Mouse (Mus musculus): ENCODE measurements around the gene Zfp207. TPM values are rescaled to one million over a fixed set of nuclear protein-coding genes. Genes with fewer than 3 reads are reported as not detected.

Zfp207 gene
- 229 and 240 TPM in 2 replicates for polyA plus RNA-seq (2015; fragmentation: Nextera tagmentation; extraction: Ambion mirVana)

DNA sequence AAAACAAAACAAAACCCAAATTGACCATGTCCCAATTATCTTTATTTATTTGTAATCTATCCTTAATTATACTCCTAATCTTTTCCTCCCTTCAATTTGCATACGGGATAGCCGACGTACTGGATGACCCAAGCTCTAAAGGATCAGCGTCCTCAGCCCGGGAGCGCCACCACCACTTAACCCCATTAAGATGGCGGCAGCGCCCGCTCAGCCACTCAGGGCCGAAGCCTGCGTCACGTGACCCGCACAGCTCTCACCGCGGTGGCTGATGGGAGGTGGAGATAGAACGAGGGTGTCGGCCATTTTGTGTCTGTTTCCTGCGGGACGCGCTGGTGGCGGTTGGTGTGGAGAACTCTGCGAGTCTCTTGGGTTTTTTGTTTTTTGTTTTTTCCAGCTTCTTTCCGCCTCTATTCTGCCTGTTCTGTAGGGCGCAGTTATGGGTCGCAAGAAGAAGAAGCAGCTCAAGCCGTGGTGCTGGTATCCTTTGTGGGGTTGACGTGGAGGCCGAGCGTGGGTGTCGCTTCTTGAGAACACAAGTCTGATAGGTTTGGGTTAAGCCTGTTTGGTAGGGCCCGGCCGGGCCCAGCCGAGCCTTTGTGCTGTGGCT, at the start of gene Zfp207:
Gene Zfp207 (plus strand): TSS at position 261 of the 607 bp plus-strand sequence.
- Histone ChIP-seq H3K36me3 (ENCODE audit: control insufficient read depth, insufficient read depth, low read length) (peaks cover 11% of the 10 kb centered on the region), H3K9ac (ENCODE audit: low read length) (peak within 1 kb of the TSS; percentile 99), H3K4me3 (ENCODE audit: low read length) (peak within 1 kb of the TSS; percentile 97), H3K4me2 (ENCODE audit: low read depth, low read length) (peak within 1 kb of the TSS; percentile 80), H3K4me1 (replicated peaks; ENCODE audit: control insufficient read depth, insufficient read depth, low read length) (peaks cover 17% of the 10 kb centered on the region), H3K9me3 (ENCODE audit: control insufficient read depth, low read length) (no peaks in the 10 kb centered on the region), H3K27ac (ENCODE audit: low read length) (peak within 1 kb of the TSS; percentile 92), H3K27me3 (ENCODE audit: control insufficient read depth, insufficient read depth, low read depth, low read length) (no peaks in the 10 kb centered on the region)
- 0% methylated on average over 33 of the region's 33 CpGs for WGBS
- ATAC-seq (ENCODE audit: low read depth): peak; percentile 98

- ATAC-seq (ENCODE audit: low read depth): no peak
- no peaks in the 10 kb centered on the region for H3K4me1 ChIP-seq (replicated peaks; ENCODE audit: control insufficient read depth, insufficient read depth, low read length)
- no peak overlapping the region for H3K4me3 ChIP-seq (ENCODE audit: low read length)
- no peak overlapping the region for H3K4me2 ChIP-seq (ENCODE audit: low read depth, low read length)
- H3K9ac ChIP-seq (ENCODE audit: low read length): no peak overlapping the region
- no peak overlapping the region for H3K27ac ChIP-seq (ENCODE audit: low read length)
- H3K27me3 ChIP-seq (ENCODE audit: control insufficient read depth, insufficient read depth, low read depth, low read length): no peaks in the 10 kb centered on the region
- H3K9me3 ChIP-seq (ENCODE audit: control insufficient read depth, low read length): no peaks in the 10 kb centered on the region
- WGBS: 4% methylated on average over 7 of the region's 7 CpGs
- H3K36me3 ChIP-seq (ENCODE audit: control insufficient read depth, insufficient read depth, low read length): no peaks in the 10 kb centered on the region
Observed at GRCm38 (mm10) chr11:80335609-80336350, 47.3 kb upstream of the Zfp207 start.

DNA sequence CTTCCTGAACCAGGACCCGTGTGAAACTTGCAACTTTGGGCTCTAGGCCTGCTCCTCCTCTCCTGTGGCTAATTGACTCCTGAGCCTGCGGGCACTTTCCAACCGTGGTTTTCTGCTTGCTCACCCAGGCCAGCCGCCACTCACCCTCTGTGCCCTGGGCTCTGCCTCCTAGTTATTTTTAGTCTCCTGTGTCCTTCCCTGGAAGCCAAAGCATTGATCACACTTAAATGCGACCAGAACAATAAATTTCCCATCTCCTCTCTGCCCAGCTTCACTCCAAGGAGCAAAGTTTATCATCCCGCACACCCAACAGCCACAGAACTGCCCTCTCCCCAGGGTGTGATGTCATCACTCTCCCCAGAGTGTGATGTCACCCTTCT, 46.7 kb upstream of the Zfp207 start:
- Histone ChIP-seq H3K4me3 (ENCODE audit: low read length) (no peak overlapping the region), H3K9me3 (ENCODE audit: control insufficient read depth, low read length) (no peaks in the 10 kb centered on the region), H3K4me1 (replicated peaks; ENCODE audit: control insufficient read depth, insufficient read depth, low read length) (no peaks in the 10 kb centered on the region), H3K27ac (ENCODE audit: low read length) (no peak overlapping the region), H3K9ac (ENCODE audit: low read length) (no peak overlapping the region), H3K27me3 (ENCODE audit: control insufficient read depth, insufficient read depth, low read depth, low read length) (no peaks in the 10 kb centered on the region), H3K4me2 (ENCODE audit: low read depth, low read length) (no peak overlapping the region), H3K36me3 (ENCODE audit: control insufficient read depth, insufficient read depth, low read length) (no peaks in the 10 kb centered on the region)
- no peak for ATAC-seq (ENCODE audit: low read depth)
- WGBS: 23% methylated on average over 6 of the region's 6 CpGs

DNA sequence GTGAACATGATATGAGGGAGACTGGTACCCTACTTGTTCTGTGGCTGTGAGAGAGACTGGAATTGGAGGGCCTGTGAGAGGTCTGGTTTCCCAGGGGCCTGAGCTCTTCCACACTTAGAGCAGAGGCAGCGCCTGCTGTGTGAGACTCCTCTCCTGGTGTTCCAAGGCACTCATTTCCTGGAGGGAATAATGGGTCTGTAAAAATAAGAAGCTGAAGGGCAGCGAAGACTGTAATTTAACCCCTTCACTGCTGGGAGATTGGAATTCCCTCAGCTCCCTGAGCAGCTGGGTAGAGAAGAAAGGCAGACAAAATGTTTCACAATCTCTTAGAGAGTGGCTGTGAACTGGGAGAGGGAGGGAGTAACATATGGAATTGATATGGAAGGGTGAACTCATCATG, 40.6 kb upstream of the Zfp207 start:
- 13% methylated on average over 2 of the region's 2 CpGs for WGBS
- ATAC-seq (ENCODE audit: low read depth): no peak
- Histone ChIP-seq H3K36me3 (ENCODE audit: control insufficient read depth, insufficient read depth, low read length) (no peaks in the 10 kb centered on the region), H3K9ac (ENCODE audit: low read length) (no peak overlapping the region), H3K27me3 (ENCODE audit: control insufficient read depth, insufficient read depth, low read depth, low read length) (no peaks in the 10 kb centered on the region), H3K27ac (ENCODE audit: low read length) (no peak overlapping the region), H3K4me3 (ENCODE audit: low read length) (no peak overlapping the region), H3K9me3 (ENCODE audit: control insufficient read depth, low read length) (no peaks in the 10 kb centered on the region), H3K4me2 (ENCODE audit: low read depth, low read length) (no peak overlapping the region), H3K4me1 (replicated peaks; ENCODE audit: control insufficient read depth, insufficient read depth, low read length) (no peaks in the 10 kb centered on the region)

DNA sequence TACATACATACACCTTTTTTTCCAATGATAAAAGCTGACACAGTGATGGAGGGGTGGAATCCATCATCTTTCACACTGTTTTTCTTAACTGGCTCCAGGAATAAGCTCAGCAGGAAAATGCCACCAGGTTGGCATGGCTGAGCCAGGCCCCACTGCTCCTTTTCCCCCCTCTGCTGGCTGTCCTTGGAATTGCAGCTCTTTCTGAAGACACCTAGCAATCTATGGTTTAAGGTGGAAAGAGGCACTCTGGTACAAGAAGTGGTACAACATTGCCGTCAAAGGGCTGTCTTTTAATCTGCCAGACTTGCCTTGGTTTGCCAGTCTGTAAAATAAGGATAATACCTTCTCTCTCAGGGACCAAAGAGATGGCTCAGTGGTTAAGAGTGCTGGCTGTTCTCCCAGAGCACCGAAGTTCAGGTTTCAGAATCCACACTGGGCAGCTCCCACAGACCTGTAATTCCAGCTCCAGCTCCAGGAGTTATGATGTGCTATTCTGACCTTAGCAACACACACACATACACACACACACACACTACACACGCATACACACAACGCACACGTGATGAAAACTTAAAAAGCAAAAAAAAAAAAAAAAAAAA, 31.1 kb upstream of the Zfp207 start:
- WGBS: 67% methylated on average over 5 of the region's 5 CpGs
- Histone ChIP-seq H3K36me3 (ENCODE audit: control insufficient read depth, insufficient read depth, low read length) (no peaks in the 10 kb centered on the region), H3K4me3 (ENCODE audit: low read length) (no peak overlapping the region), H3K4me1 (replicated peaks; ENCODE audit: control insufficient read depth, insufficient read depth, low read length) (no peaks in the 10 kb centered on the region), H3K9ac (ENCODE audit: low read length) (no peak overlapping the region), H3K4me2 (ENCODE audit: low read depth, low read length) (no peak overlapping the region), H3K9me3 (ENCODE audit: control insufficient read depth, low read length) (no peaks in the 10 kb centered on the region), H3K27me3 (ENCODE audit: control insufficient read depth, insufficient read depth, low read depth, low read length) (no peaks in the 10 kb centered on the region), H3K27ac (ENCODE audit: low read length) (no peak overlapping the region)
- ATAC-seq (ENCODE audit: low read depth): no peak

DNA sequence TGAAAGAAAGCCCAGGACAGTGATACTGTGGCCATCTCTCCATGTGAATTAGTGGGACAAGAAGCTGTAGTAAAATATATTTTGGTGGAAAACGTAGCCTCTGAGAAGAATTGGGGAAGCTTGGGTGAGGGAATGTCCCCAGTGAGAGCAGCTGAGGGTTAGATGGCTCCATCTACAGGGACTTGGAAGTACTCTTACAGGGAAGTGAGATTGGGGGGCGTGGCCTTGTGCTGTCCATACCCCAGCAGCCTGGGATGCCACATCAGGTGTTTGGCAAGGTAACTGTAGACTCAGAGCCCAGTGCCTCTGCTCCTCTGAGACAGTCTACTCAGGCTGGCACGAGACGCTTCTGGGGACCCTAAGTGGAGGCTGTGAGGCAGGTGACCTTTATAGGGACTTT, 28.2 kb upstream of the Zfp207 start:
- H3K9me3 ChIP-seq (ENCODE audit: control insufficient read depth, low read length): no peaks in the 10 kb centered on the region
- H3K4me2 ChIP-seq (ENCODE audit: low read depth, low read length): no peak overlapping the region
- H3K9ac ChIP-seq (ENCODE audit: low read length): no peak overlapping the region
- no peak overlapping the region for H3K27ac ChIP-seq (ENCODE audit: low read length)
- H3K4me1 ChIP-seq (replicated peaks; ENCODE audit: control insufficient read depth, insufficient read depth, low read length): no peaks in the 10 kb centered on the region
- 36% methylated on average over 4 of the region's 4 CpGs for WGBS
- 0 out of 2 replicates have a peak, but pooled peaks have one; percentile 36 for ATAC-seq (ENCODE audit: low read depth)
- H3K27me3 ChIP-seq (ENCODE audit: control insufficient read depth, insufficient read depth, low read depth, low read length): no peaks in the 10 kb centered on the region
- H3K4me3 ChIP-seq (ENCODE audit: low read length): no peak overlapping the region
- H3K36me3 ChIP-seq (ENCODE audit: control insufficient read depth, insufficient read depth, low read length): no peaks in the 10 kb centered on the region

GRCm38 (mm10) chr11:80368949-80369348, 14.1 kb upstream of the Zfp207 start:
- no peak for ATAC-seq (ENCODE audit: low read depth)
- no peak overlapping the region for H3K4me2 ChIP-seq (ENCODE audit: low read depth, low read length)
- H3K9ac ChIP-seq (ENCODE audit: low read length): no peak overlapping the region
- no peaks in the 10 kb centered on the region for H3K9me3 ChIP-seq (ENCODE audit: control insufficient read depth, low read length)
- H3K27ac ChIP-seq (ENCODE audit: low read length): no peak overlapping the region
- H3K4me3 ChIP-seq (ENCODE audit: low read length): no peak overlapping the region
- 69% methylated on average over 1 of the region's 1 CpGs for WGBS
- peaks cover 17% of the 10 kb centered on the region for H3K36me3 ChIP-seq (ENCODE audit: control insufficient read depth, insufficient read depth, low read length)
- no peaks in the 10 kb centered on the region for H3K27me3 ChIP-seq (ENCODE audit: control insufficient read depth, insufficient read depth, low read depth, low read length)
- H3K4me1 ChIP-seq (replicated peaks; ENCODE audit: control insufficient read depth, insufficient read depth, low read length): no peaks in the 10 kb centered on the region

DNA sequence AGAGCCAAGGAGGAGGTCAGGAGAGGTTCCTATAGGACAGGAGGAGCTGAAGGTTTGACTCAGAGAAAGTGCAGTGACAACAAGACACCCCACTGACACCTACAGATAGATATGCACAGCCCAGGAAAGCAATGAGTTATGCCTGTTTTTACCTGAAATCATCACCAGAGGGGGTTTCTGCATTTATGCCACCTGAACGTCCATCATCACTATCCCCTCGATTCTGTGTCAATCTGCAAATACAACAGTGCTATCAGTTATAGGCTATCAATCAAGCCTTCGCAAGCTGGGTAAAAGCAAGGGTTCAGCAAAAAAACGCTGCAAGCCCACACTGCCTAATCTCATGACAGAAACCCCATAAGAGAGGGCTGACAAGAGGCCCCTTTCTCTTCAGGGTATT, 6.4 kb upstream of the Zfp207 start:
- 36% methylated on average over 4 of the region's 4 CpGs for WGBS
- peaks cover 6% of the 10 kb centered on the region; the same call in 1 of the 2 replicates for H3K4me1 ChIP-seq (replicated peaks; ENCODE audit: control insufficient read depth, insufficient read depth, low read length)
- no peaks in the 10 kb centered on the region for H3K9me3 ChIP-seq (ENCODE audit: control insufficient read depth, low read length)
- H3K27me3 ChIP-seq (ENCODE audit: control insufficient read depth, insufficient read depth, low read depth, low read length): no peaks in the 10 kb centered on the region
- H3K36me3 ChIP-seq (ENCODE audit: control insufficient read depth, insufficient read depth, low read length): peaks cover 9% of the 10 kb centered on the region
- no peak for ATAC-seq (ENCODE audit: low read depth)
- no peak overlapping the region for H3K9ac ChIP-seq (ENCODE audit: low read length)
- no peak overlapping the region for H3K4me3 ChIP-seq (ENCODE audit: low read length)
- no peak overlapping the region for H3K27ac ChIP-seq (ENCODE audit: low read length)
- H3K4me2 ChIP-seq (ENCODE audit: low read depth, low read length): no peak overlapping the region

DNA sequence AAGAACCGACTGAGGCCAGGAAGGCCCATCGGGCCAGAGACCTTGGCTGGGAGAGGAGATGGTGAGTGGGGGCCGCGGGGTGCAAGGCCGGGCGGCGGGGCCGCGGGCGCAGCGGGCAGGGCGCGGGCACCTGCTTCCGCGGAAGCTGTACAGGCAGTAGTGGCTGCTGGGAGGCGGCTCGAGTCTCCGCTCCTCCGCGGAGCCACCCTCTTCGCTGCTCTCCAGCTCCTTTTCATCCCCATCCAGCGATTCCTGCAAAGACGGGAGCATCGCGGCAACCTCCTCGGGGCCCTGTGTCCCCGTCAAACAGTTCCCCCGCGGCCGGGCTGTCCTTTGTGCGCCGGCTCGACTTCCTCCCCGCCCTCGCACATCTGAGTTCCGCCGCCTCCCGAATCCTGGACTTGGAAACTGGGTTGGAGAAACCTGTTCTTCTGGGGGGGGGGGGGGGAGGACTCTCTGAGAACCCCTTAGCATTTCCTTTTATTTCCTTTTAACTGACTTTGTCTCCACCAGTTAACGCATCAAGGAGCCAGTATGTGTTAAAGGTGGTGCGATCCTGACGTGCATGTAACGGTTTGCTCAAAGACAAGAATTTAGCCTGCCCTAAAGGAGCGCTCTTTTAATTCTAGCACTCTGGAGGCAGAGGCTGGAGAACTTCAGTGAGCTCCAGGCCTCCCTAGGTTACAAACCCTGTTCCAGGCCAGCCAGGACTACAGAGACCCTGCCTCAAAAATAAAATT, 5.2 kb upstream of the Zfp207 start, which contains the start of gene 5730455P16Rik:
Gene 5730455P16Rik (minus strand): TSS at position 323 of the 740 bp plus-strand sequence.
- Histone ChIP-seq H3K4me3 (ENCODE audit: low read length) (peak within 1 kb of the TSS; percentile 89), H3K36me3 (ENCODE audit: control insufficient read depth, insufficient read depth, low read length) (peaks cover 9% of the 10 kb centered on the region), H3K9me3 (ENCODE audit: control insufficient read depth, low read length) (no peaks in the 10 kb centered on the region), H3K4me2 (ENCODE audit: low read depth, low read length) (peak within 1 kb of the TSS; percentile 90), H3K27ac (ENCODE audit: low read length) (peak within 1 kb of the TSS; percentile 71), H3K27me3 (ENCODE audit: control insufficient read depth, insufficient read depth, low read depth, low read length) (no peaks in the 10 kb centered on the region), H3K9ac (ENCODE audit: low read length) (peak within 1 kb of the TSS; percentile 96), H3K4me1 (replicated peaks; ENCODE audit: control insufficient read depth, insufficient read depth, low read length) (peaks cover 10% of the 10 kb centered on the region; the same call in 1 of the 2 replicates)
- 2% methylated on average over 30 of the region's 43 CpGs for WGBS
- ATAC-seq (ENCODE audit: low read depth): peak; percentile 87

Data from lung, embryonic 16.5 days (tissue).